Mouse (Mus musculus): ENCODE measurements at regions not wholly inside any gene's neighbourhood (a gene's known extent, or its start where the extent isn't known, plus 50 kb on each side); places are given as distances from the start of the nearest gene placed in this dataset.

- DNase-seq (ENCODE audit: extremely low spot score in 1 of 2, low spot score in 1 of 2) = no peak
Measured at GRCm38 (mm10) chr15:88532008-88532407, 68.1 kb upstream of the Zdhhc25 start.

GRCm38 (mm10) chr15:88533354-88533753, 66.7 kb upstream of the Zdhhc25 start:
- DNase-seq (ENCODE audit: extremely low spot score in 1 of 2, low spot score in 1 of 2) = no peak

- DNase-seq (ENCODE audit: extremely low spot score in 1 of 2, low spot score in 1 of 2) = no peak
Measured at GRCm38 (mm10) chr15:88535516-88535915, 64.6 kb upstream of the Zdhhc25 start.

GRCm38 (mm10) chr15:88537190-88537589, 62.9 kb upstream of the Zdhhc25 start:
- DNase-seq (ENCODE audit: extremely low spot score in 1 of 2, low spot score in 1 of 2) = peak in 1 of 2 experiments; percentile 80

- DNase-seq (ENCODE audit: extremely low spot score in 1 of 2, low spot score in 1 of 2) = no peak
Measured at GRCm38 (mm10) chr15:88542567-88542966, 57.5 kb upstream of the Zdhhc25 start.

- no peak for DNase-seq (ENCODE audit: extremely low spot score in 1 of 2, low spot score in 1 of 2)
Measured at GRCm38 (mm10) chr15:88544216-88544615, 55.9 kb upstream of the Zdhhc25 start.

GRCm38 (mm10) chr15:88548261-88548660, 51.8 kb upstream of the Zdhhc25 start:
- DNase-seq (ENCODE audit: extremely low spot score in 1 of 2, low spot score in 1 of 2) = no peak
